Mouse (Mus musculus): Measurements from ENCODE around the gene Gm17490. TPM values are rescaled to one million over a fixed set of nuclear protein-coding genes. Genes with fewer than 3 reads are reported as not detected.

The Gm17490 gene
- total RNA-seq, 1 experiment: not detected

- H3K27ac ChIP-seq (ENCODE audit: insufficient read depth, low read depth, low read length, poor library complexity, severe bottlenecking): no peak overlapping the region
- TF ChIP-seq ZNF384 (IDR thresholded peaks at IDR 0.05; ENCODE audit: low read depth, low read length) (no peak), CHD2 (IDR thresholded peaks at IDR 0.05; ENCODE audit: low read depth, low read length) (no peak), MAFK (IDR thresholded peaks at IDR 0.05; ENCODE audit: insufficient read depth, low read depth, low read length) (no peak), HCFC1 (IDR thresholded peaks at IDR 0.05; ENCODE audit: borderline replicate concordance, insufficient read depth, low read length) (no peak), ZC3H11A (IDR thresholded peaks at IDR 0.05; ENCODE audit: borderline replicate concordance, low read depth, low read length) (no peak)
- H3K4me1 ChIP-seq (ENCODE audit: control insufficient read depth in 2 of 2, insufficient read depth in 2 of 2, low read length in 2 of 2, poor library complexity in 1 of 2): no peaks in the 10 kb centered on the region
- H3K9ac ChIP-seq (ENCODE audit: insufficient read depth, low read depth, low read length, poor library complexity, severe bottlenecking): no peak overlapping the region
- H3K4me3 ChIP-seq (ENCODE audit: insufficient read depth in 1 of 2, low read depth in 1 of 2, low read length in 2 of 2, poor library complexity in 1 of 2, severe bottlenecking in 1 of 2): no peak overlapping the region
- no peak for DNase-seq (ENCODE audit: low read depth, low spot score)
- H3K36me3 ChIP-seq (ENCODE audit: control insufficient read depth, insufficient read depth, low read length, poor library complexity, severe bottlenecking): no peaks in the 10 kb centered on the region
- in situ Hi-C loops (cut with MboI; ENCODE audit: low sequenced_read_pairs in 2 of 2, unreplicated experiment in 2 of 2): no loop called here
- H3K9me3 ChIP-seq (ENCODE audit: control insufficient read depth, insufficient read depth, low read depth, low read length): no peaks in the 10 kb centered on the region
Measured at GRCm38 (mm10) chr2:11637115-11637514, 11.1 kb upstream of the Gm17490 start.

- no peaks in the 10 kb centered on the region for H3K36me3 ChIP-seq (ENCODE audit: control insufficient read depth, insufficient read depth, low read length, poor library complexity, severe bottlenecking)
- H3K4me1 ChIP-seq (ENCODE audit: control insufficient read depth in 2 of 2, insufficient read depth in 2 of 2, low read length in 2 of 2, poor library complexity in 1 of 2): no peaks in the 10 kb centered on the region
- TF ChIP-seq CHD2 (IDR thresholded peaks at IDR 0.05; ENCODE audit: low read depth, low read length) (no peak), ZNF384 (IDR thresholded peaks at IDR 0.05; ENCODE audit: low read depth, low read length) (no peak), HCFC1 (IDR thresholded peaks at IDR 0.05; ENCODE audit: borderline replicate concordance, insufficient read depth, low read length) (no peak), MAFK (IDR thresholded peaks at IDR 0.05; ENCODE audit: insufficient read depth, low read depth, low read length) (no peak), ZC3H11A (IDR thresholded peaks at IDR 0.05; ENCODE audit: borderline replicate concordance, low read depth, low read length) (no peak)
- DNase-seq (ENCODE audit: low read depth, low spot score): no peak
- in situ Hi-C loops (cut with MboI; ENCODE audit: low sequenced_read_pairs in 2 of 2, unreplicated experiment in 2 of 2): no loop called here
- no peak overlapping the region for H3K9ac ChIP-seq (ENCODE audit: insufficient read depth, low read depth, low read length, poor library complexity, severe bottlenecking)
- H3K4me3 ChIP-seq (ENCODE audit: insufficient read depth in 1 of 2, low read depth in 1 of 2, low read length in 2 of 2, poor library complexity in 1 of 2, severe bottlenecking in 1 of 2): no peak overlapping the region
- no peaks in the 10 kb centered on the region for H3K9me3 ChIP-seq (ENCODE audit: control insufficient read depth, insufficient read depth, low read depth, low read length)
- no peak overlapping the region for H3K27ac ChIP-seq (ENCODE audit: insufficient read depth, low read depth, low read length, poor library complexity, severe bottlenecking)
Measured at GRCm38 (mm10) chr2:11636138-11636480, 10.0 kb upstream of the Gm17490 start.

DNA sequence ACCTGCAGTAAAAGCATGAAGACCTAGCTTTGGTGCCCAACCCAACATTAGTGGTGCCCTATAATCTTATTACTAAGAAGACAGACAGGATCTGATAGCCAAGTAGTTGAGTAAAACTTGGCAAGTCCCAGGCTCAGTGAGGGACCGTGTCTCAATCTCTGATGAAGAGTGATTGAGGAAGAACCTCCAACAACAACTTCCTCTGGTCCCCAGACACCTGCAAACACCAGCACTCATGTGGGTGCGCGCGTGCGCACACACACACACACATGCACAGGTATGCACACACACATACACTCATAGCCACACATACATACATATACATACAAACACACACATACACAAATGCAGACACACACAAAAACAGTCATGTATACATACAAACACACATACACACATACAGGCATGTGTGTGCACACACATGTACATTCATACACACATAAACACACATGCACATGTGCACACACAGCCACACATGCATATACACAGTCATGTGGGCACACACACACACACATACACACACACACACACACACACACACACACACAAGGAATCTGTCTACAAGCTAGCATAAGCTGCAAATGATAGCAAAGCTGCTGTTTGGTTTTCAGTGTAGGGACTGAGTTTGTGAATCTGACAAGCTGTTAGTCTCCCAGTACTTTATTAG is 9.5 kb upstream of the Gm17490 start:
- no peak overlapping the region for H3K27ac ChIP-seq (ENCODE audit: insufficient read depth, low read depth, low read length, poor library complexity, severe bottlenecking)
- no peak overlapping the region for H3K9ac ChIP-seq (ENCODE audit: insufficient read depth, low read depth, low read length, poor library complexity, severe bottlenecking)
- DNase-seq (ENCODE audit: low read depth, low spot score): no peak
- no peaks in the 10 kb centered on the region for H3K9me3 ChIP-seq (ENCODE audit: control insufficient read depth, insufficient read depth, low read depth, low read length)
- H3K4me3 ChIP-seq (ENCODE audit: insufficient read depth in 1 of 2, low read depth in 1 of 2, low read length in 2 of 2, poor library complexity in 1 of 2, severe bottlenecking in 1 of 2): no peak overlapping the region
- no peaks in the 10 kb centered on the region for H3K4me1 ChIP-seq (ENCODE audit: control insufficient read depth in 2 of 2, insufficient read depth in 2 of 2, low read length in 2 of 2, poor library complexity in 1 of 2)
- H3K36me3 ChIP-seq (ENCODE audit: control insufficient read depth, insufficient read depth, low read length, poor library complexity, severe bottlenecking): no peaks in the 10 kb centered on the region
- TF ChIP-seq HCFC1 (IDR thresholded peaks at IDR 0.05; ENCODE audit: borderline replicate concordance, insufficient read depth, low read length) (no peak), CHD2 (IDR thresholded peaks at IDR 0.05; ENCODE audit: low read depth, low read length) (no peak), ZNF384 (IDR thresholded peaks at IDR 0.05; ENCODE audit: low read depth, low read length) (no peak), ZC3H11A (IDR thresholded peaks at IDR 0.05; ENCODE audit: borderline replicate concordance, low read depth, low read length) (no peak), MAFK (IDR thresholded peaks at IDR 0.05; ENCODE audit: insufficient read depth, low read depth, low read length) (no peak)
- in situ Hi-C loops (cut with MboI; ENCODE audit: low sequenced_read_pairs in 2 of 2, unreplicated experiment in 2 of 2): no loop called here

GRCm38 (mm10) chr2:11635035-11635434 is 9.0 kb upstream of the Gm17490 start:
- Histone ChIP-seq H3K27ac (ENCODE audit: insufficient read depth, low read depth, low read length, poor library complexity, severe bottlenecking) (no peak overlapping the region), H3K36me3 (ENCODE audit: control insufficient read depth, insufficient read depth, low read length, poor library complexity, severe bottlenecking) (no peaks in the 10 kb centered on the region), H3K9ac (ENCODE audit: insufficient read depth, low read depth, low read length, poor library complexity, severe bottlenecking) (no peak overlapping the region), H3K4me1 (ENCODE audit: control insufficient read depth in 2 of 2, insufficient read depth in 2 of 2, low read length in 2 of 2, poor library complexity in 1 of 2) (no peaks in the 10 kb centered on the region), H3K4me3 (ENCODE audit: insufficient read depth in 1 of 2, low read depth in 1 of 2, low read length in 2 of 2, poor library complexity in 1 of 2, severe bottlenecking in 1 of 2) (no peak overlapping the region), H3K9me3 (ENCODE audit: control insufficient read depth, insufficient read depth, low read depth, low read length) (no peaks in the 10 kb centered on the region)
- TF ChIP-seq MAFK (IDR thresholded peaks at IDR 0.05; ENCODE audit: insufficient read depth, low read depth, low read length) (no peak), ZC3H11A (IDR thresholded peaks at IDR 0.05; ENCODE audit: borderline replicate concordance, low read depth, low read length) (no peak), HCFC1 (IDR thresholded peaks at IDR 0.05; ENCODE audit: borderline replicate concordance, insufficient read depth, low read length) (no peak), ZNF384 (IDR thresholded peaks at IDR 0.05; ENCODE audit: low read depth, low read length) (no peak), CHD2 (IDR thresholded peaks at IDR 0.05; ENCODE audit: low read depth, low read length) (no peak)
- in situ Hi-C loops (cut with MboI; ENCODE audit: low sequenced_read_pairs in 2 of 2, unreplicated experiment in 2 of 2): no loop called here
- no peak for DNase-seq (ENCODE audit: low read depth, low spot score)
